Mouse (Mus musculus) stomach, embryonic 14.5 days (tissue): ENCODE measurements around the gene Cpeb1. TPM values are rescaled to one million over a fixed set of nuclear protein-coding genes. Genes with fewer than 3 reads are reported as not detected.

ENCODE experiments used
- ATAC-seq: fragments of 200-750 bp; cut with Nextera tagmentation; 2 replicates; pipeline ENCODE4 v1.8.0; 2017; ENCODE audit warnings: low read depth, moderate TSS enrichment; ENCODE audit not compliant: insufficient number of reproducible peaks, insufficient read depth, low FRiP score
- H3K27ac ChIP-seq: fragments of 300-500 bp; sonication (generic); 2 replicates; pipeline ENCODE4 v1.5.1; 2014; ENCODE audit warnings: mild to moderate bottlenecking, low read length, moderate library complexity, mixed read lengths
- H3K27me3 ChIP-seq: fragments of 300-500 bp; sonication (generic); 2 replicates; pipeline ENCODE4 v1.6.1; 2014; ENCODE audit warnings: low read length, control low read depth, mixed read lengths; ENCODE audit not compliant: control insufficient read depth, insufficient read depth
- H3K36me3 ChIP-seq: fragments of 300-500 bp; sonication (generic); 2 replicates; pipeline ENCODE4 v1.6.1; 2014; ENCODE audit warnings: mild to moderate bottlenecking, control low read depth, low read length, moderate library complexity, mixed read lengths; ENCODE audit not compliant: control insufficient read depth, insufficient read depth
- H3K4me1 ChIP-seq: fragments of 300-500 bp; sonication (generic); 2 replicates; pipeline ENCODE4 v1.6.1; 2014; ENCODE audit warnings: low read length, control low read depth, mixed read lengths; ENCODE audit not compliant: control insufficient read depth, insufficient read depth
- H3K4me2 ChIP-seq: fragments of 300-500 bp; sonication (generic); replicated peaks from 2 replicates; pipeline ENCODE4 v1.6.1; 2014; ENCODE audit warnings: low read depth, low read length, control low read depth
- H3K4me3 ChIP-seq: fragments of 300-500 bp; sonication (generic); 2 replicates; pipeline ENCODE4 v1.5.1; 2014; ENCODE audit warnings: low read depth, low read length, control low read depth
- H3K9ac ChIP-seq: fragments of 300-500 bp; sonication (generic); replicated peaks from 2 replicates; pipeline ENCODE4 v1.6.1; 2014; ENCODE audit warnings: low read depth, mild to moderate bottlenecking, control low read depth, low read length, moderate library complexity, mixed read lengths
- H3K9me3 ChIP-seq: fragments of 300-500 bp; sonication (generic); 2 replicates; pipeline ENCODE4 v1.6.1; 2016; ENCODE audit warnings: low read depth, low read length, control low read depth; ENCODE audit not compliant: control insufficient read depth
- WGBS: fragments of 180-500 bp; shearing (Covaris S2); extraction: QIAGEN DNeasy Blood & Tissue Kit; methylation state at CpG from one replicate; pipeline ENCODE4 v1.1.7; 2014; 5-methylcytosine and 5-hydroxymethylcytosine counted together
- polyA plus RNA-seq: library from polyadenylated mRNA; unstranded; fragments of >200 nt; fragmentation: Nextera tagmentation; extraction: Ambion mirVana; gene quantifications from 2 replicates; pipeline ENCODE4 v1.2.1, GENCODE M21; 2014

The Cpeb1 gene
- 0.91 and 1.4 TPM in 2 replicates for polyA plus RNA-seq

- Histone ChIP-seq H3K36me3 (no peaks in the 10 kb centered on the region), H3K27ac (no peak within 1 kb of the TSS), H3K4me3 (peak within 1 kb of the TSS; percentile 47), H3K4me1 (peaks cover 16% of the 10 kb centered on the region; the same call in 1 of the 2 replicates), H3K27me3 (peaks cover 46% of the 10 kb centered on the region), H3K9ac (no peak within 1 kb of the TSS), H3K4me2 (peak within 1 kb of the TSS; percentile 94), H3K9me3 (no peaks in the 10 kb centered on the region)
- 0 out of 2 replicates have a peak, but pooled peaks have one; percentile 23 for ATAC-seq
- under 1% methylated on average over 28 of the region's 28 CpGs for WGBS
Observed at GRCm38 (mm10) chr7:81455155-81455651, at the start of gene Cpeb1. Cpeb1 (minus strand) TSS chr7:81455465.

GRCm38 (mm10) chr7:81501050-81501449, 45.8 kb upstream of the Cpeb1 start:
- no peak for ATAC-seq
- no peak overlapping the region for H3K4me3 ChIP-seq
- WGBS, result 41% methylated on average over 2 of the region's 2 CpGs
- H3K9me3 ChIP-seq, result no peaks in the 10 kb centered on the region
- no peaks in the 10 kb centered on the region for H3K36me3 ChIP-seq
- H3K9ac ChIP-seq, result no peak overlapping the region
- H3K27ac ChIP-seq, result no peak overlapping the region
- H3K4me1 ChIP-seq, result no peaks in the 10 kb centered on the region
- no peak overlapping the region for H3K4me2 ChIP-seq
- H3K27me3 ChIP-seq, result no peaks in the 10 kb centered on the region

- H3K27me3 ChIP-seq, result no peaks in the 10 kb centered on the region
- no peak within 1 kb of the TSS for H3K4me2 ChIP-seq
- H3K4me1 ChIP-seq, result no peaks in the 10 kb centered on the region
- H3K27ac ChIP-seq, result no peak within 1 kb of the TSS
- H3K9ac ChIP-seq, result no peak within 1 kb of the TSS
- ATAC-seq, result no peak
- no peaks in the 10 kb centered on the region for H3K36me3 ChIP-seq
- 58% methylated on average over 7 of the region's 7 CpGs for WGBS
- H3K9me3 ChIP-seq, result no peaks in the 10 kb centered on the region
- no peak within 1 kb of the TSS for H3K4me3 ChIP-seq
Observed at GRCm38 (mm10) chr7:81498181-81498580, 42.9 kb upstream of the Cpeb1 start, which contains the start of gene BC048679. BC048679 (minus strand) TSS chr7:81498281.

GRCm38 (mm10) chr7:81497171-81497570, 41.9 kb upstream of the Cpeb1 start:
- no peak overlapping the region for H3K4me2 ChIP-seq
- no peaks in the 10 kb centered on the region for H3K27me3 ChIP-seq
- no peaks in the 10 kb centered on the region for H3K4me1 ChIP-seq
- no peak overlapping the region for H3K4me3 ChIP-seq
- no peaks in the 10 kb centered on the region for H3K9me3 ChIP-seq
- H3K27ac ChIP-seq, result no peak overlapping the region
- H3K36me3 ChIP-seq, result no peaks in the 10 kb centered on the region
- WGBS, result 14% methylated on average over 6 of the region's 6 CpGs
- no peak overlapping the region for H3K9ac ChIP-seq
- ATAC-seq, result no peak

GRCm38 (mm10) chr7:81493331-81494021, 38.2 kb upstream of the Cpeb1 start, which contains the start of gene Ap3b2:
Ap3b2 (minus strand) TSS chr7:81493925.
- Histone ChIP-seq H3K4me3 (peak within 1 kb of the TSS; percentile 44), H3K27ac (no peak within 1 kb of the TSS), H3K4me2 (peak within 1 kb of the TSS; percentile 82), H3K9ac (0 out of 2 replicates have a peak within 1 kb of the TSS, but pooled peaks have one; percentile 10), H3K4me1 (no peaks in the 10 kb centered on the region), H3K9me3 (no peaks in the 10 kb centered on the region), H3K36me3 (no peaks in the 10 kb centered on the region), H3K27me3 (no peaks in the 10 kb centered on the region)
- ATAC-seq, result peak; percentile 67
- WGBS, result under 1% methylated on average over 52 of the region's 57 CpGs

- Histone ChIP-seq H3K9me3 (no peaks in the 10 kb centered on the region), H3K4me2 (no peak overlapping the region), H3K4me3 (peak overlapping the region; percentile 44; the same call in 1 of the 2 replicates), H3K4me1 (no peaks in the 10 kb centered on the region), H3K27me3 (no peaks in the 10 kb centered on the region), H3K36me3 (no peaks in the 10 kb centered on the region), H3K27ac (no peak overlapping the region), H3K9ac (no peak overlapping the region)
- 47% methylated on average over 9 of the region's 9 CpGs for WGBS
- ATAC-seq, result no peak
Observed at GRCm38 (mm10) chr7:81492628-81493027, 37.4 kb upstream of the Cpeb1 start.

GRCm38 (mm10) chr7:81489649-81490048, 34.4 kb upstream of the Cpeb1 start:
- Histone ChIP-seq H3K27me3 (no peaks in the 10 kb centered on the region), H3K9me3 (no peaks in the 10 kb centered on the region), H3K4me1 (no peaks in the 10 kb centered on the region), H3K36me3 (no peaks in the 10 kb centered on the region), H3K4me2 (no peak overlapping the region), H3K4me3 (no peak overlapping the region), H3K27ac (no peak overlapping the region), H3K9ac (no peak overlapping the region)
- no peak for ATAC-seq
- WGBS, result 9% methylated on average over 9 of the region's 9 CpGs

GRCm38 (mm10) chr7:81480800-81481199, 25.5 kb upstream of the Cpeb1 start:
- Histone ChIP-seq H3K36me3 (no peaks in the 10 kb centered on the region), H3K27ac (no peak overlapping the region), H3K9me3 (no peaks in the 10 kb centered on the region), H3K4me2 (no peak overlapping the region), H3K4me3 (no peak overlapping the region), H3K27me3 (no peaks in the 10 kb centered on the region; the same call in 1 of the 2 replicates), H3K9ac (no peak overlapping the region), H3K4me1 (no peaks in the 10 kb centered on the region)
- ATAC-seq, result no peak
- 15% methylated on average over 8 of the region's 8 CpGs for WGBS
